Mouse (Mus musculus) G1E-ER4 (cell line): ENCODE results near the gene Rbfox1. TPM values are rescaled to one million over a fixed set of nuclear protein-coding genes. Genes with fewer than 3 reads are reported as not detected.

Source experiments
- GATA1 ChIP-seq: IDR thresholded peaks from one replicate; pipeline ENCODE4 v1.8.0; 2012; ENCODE audit warnings: low read length, inconsistent platforms
- polyA plus RNA-seq: library from polyadenylated mRNA; stranded (reverse); fragments of >175 nt; gene quantifications from 2 replicates; pipeline ENCODE4 v1.2.3, GENCODE M21; 2012

The Rbfox1 gene
- polyA plus RNA-seq, 1 experiment = not detected

DNA sequence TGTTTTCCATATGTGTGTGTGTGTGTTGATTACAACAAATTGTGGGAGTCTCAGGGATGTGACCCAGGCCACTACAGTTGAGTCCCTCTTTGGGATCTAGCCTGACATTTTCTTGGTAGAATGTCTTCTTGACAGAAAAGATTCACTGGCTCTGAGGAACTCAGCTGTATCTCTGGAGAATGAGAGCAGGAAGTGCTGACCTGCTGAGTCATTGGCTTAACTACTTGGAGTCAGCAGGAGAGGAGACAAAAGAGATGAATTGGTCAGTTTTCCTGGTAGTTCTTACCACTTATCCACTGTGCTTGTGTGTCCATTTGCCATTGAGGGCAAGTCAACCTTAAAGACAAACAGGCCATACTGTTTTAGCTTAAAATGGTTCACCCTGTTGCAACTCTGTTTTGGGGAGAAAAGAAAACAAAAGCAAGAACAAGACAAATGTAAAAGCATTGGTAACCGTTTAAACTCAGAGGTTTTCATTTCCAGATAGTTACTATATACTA is 1561.7 kb downstream of the Rbfox1 start:
- TF ChIP-seq GATA1 = no peak

DNA sequence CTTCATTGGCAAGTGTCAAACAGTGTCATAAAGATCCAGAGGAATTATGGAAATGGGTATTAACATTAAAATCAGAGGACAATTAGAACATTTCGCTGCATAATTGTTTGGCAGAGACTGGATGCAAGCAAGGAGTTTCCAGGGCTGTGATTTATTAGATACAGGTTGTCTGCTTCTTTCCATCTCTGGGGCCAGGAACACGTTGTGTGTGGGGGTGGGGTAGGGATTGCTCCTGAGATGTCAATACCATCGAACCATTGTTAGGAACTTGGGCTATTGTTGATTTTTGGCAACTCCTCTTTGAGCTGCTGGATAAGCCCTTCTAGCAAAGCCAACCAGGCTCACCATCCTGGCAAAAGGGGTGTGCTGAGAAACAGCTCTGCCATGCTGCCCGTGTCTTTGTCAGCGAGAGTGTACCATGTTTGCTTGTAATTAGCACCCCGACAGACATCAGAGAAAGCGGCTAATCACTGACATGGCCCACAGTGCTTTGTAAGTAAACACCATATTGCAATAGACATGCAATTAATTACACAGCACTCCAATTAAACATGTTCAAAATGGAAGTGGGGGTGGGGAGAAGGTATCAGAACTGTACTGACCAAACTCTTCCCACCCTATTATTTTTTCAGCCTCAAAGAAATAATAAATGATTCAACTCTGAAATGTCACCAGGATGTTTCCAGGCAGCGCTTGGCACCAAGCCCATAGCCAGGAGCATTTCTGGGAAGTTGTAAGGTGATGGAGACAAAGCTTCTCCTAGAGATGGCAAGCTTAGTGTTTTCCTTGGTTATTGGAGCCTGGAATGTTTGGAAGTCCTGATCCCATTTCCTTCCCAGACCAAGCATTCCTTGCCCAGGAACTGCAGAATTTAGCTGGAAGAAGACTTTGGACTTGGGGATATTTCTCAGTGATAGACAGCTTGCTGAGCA is 1562.8 kb downstream of the Rbfox1 start:
- no peak for TF ChIP-seq GATA1

DNA sequence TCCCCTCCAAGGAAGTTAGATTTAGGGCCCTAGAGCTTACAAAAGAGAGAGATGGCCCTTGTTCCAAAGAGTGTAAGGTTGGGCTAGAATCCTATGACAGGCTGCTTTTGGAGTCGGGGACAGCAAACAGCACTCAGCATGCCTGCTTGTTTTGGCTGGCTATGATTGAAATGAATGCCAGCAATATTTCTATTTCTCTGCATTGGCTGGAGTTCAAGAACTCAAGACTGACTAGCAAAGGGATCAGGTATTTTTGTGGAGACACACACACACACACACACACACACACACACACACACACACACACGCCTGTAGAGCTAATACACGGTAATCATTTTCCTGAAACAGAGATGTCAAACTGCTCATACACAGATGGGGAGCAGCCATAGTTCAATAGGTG is 1566.0 kb downstream of the Rbfox1 start:
- no peak for TF ChIP-seq GATA1

DNA sequence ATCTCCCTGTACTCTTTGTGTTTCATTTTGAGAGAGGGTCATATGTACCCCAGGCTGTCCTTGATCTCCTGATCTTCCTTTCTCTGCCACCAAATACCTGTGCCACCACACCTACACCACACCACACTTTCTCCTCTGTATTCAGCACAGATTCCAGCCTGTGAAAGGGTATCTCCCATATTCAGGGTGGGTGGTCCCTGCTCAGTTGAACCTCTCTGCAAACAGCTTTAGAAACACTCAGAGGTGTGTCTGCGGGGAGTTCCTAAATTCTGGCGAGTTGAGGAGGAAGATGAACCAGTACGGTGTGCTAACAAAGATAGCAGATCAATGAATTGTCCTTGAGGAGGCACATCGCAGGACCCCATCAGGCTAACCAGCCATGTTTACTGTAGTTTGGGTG is 1572.4 kb downstream of the Rbfox1 start:
- no peak for TF ChIP-seq GATA1
